Mouse (Mus musculus) CH12.LX (cell line): ENCODE data around the gene Plcg1. TPM values are rescaled to one million over a fixed set of nuclear protein-coding genes. Genes with fewer than 3 reads are reported as not detected.

Experiments
- DNase-seq: peaks from one replicate; pipeline ENCODE4 v3.0.0-alpha.2; 2013; ENCODE audit errors: extremely low read depth
- H3K27ac ChIP-seq: 2 replicates; pipeline ENCODE4 v1.5.1; 2012; ENCODE audit warnings: low read depth, mild to moderate bottlenecking, control low read depth, moderate library complexity; ENCODE audit not compliant: insufficient read depth
- H3K27me3 ChIP-seq: replicated peaks from 2 replicates; pipeline ENCODE3; 2012; ENCODE audit warnings: inconsistent platforms
- H3K36me3 ChIP-seq, 2 experiments: replicated peaks in 1 of 2; 2 replicates each; pipeline versions ENCODE3 to v1.6.1; 2012; ENCODE audit warnings: inconsistent platforms in 1 of 2, low read length in 1 of 2, mild to moderate bottlenecking in 1 of 2, mixed read lengths in 1 of 2, moderate library complexity in 1 of 2; ENCODE audit not compliant: control insufficient read depth in 1 of 2, insufficient read depth in 1 of 2
- H3K4me1 ChIP-seq, 2 experiments: 2 replicates each; pipeline ENCODE4 v1.6.1; 2012; ENCODE audit warnings: inconsistent platforms in 1 of 2, moderate library complexity in 1 of 2; ENCODE audit not compliant: insufficient read depth in 2 of 2, control insufficient read depth in 1 of 2
- H3K4me2 ChIP-seq: 2 replicates; pipeline ENCODE4 v1.6.1; 2012; ENCODE audit warnings: low read depth, mild to moderate bottlenecking, control low read depth; ENCODE audit not compliant: poor library complexity, insufficient read depth, severe bottlenecking
- H3K4me3 ChIP-seq, 3 experiments: fragments of 150-350 bp in 1 of 3; sonication (generic) in 1 of 3; replicated peaks in 1 of 3; 2 replicates each; pipeline versions ENCODE3 to v1.5.1; 2011 to 2012; ENCODE audit warnings: low read depth in 2 of 3, low read length in 2 of 3, mild to moderate bottlenecking in 2 of 3, moderate library complexity in 2 of 3, control low read depth in 1 of 3, improper control_type of control experiment in 1 of 3, inconsistent platforms in 1 of 3, mixed read lengths in 1 of 3; ENCODE audit not compliant: poor library complexity in 1 of 3
- H3K79me2 ChIP-seq: replicated peaks from 2 replicates; pipeline ENCODE4 v1.6.1; 2012; ENCODE audit warnings: mild to moderate bottlenecking, moderate library complexity; ENCODE audit not compliant: control insufficient read depth, poor library complexity, insufficient read depth, severe bottlenecking; ENCODE audit errors: extremely low read depth
- H3K9ac ChIP-seq: 2 replicates; pipeline ENCODE4 v1.6.1; 2012; ENCODE audit warnings: low read depth, mild to moderate bottlenecking, control low read depth, moderate library complexity; ENCODE audit not compliant: insufficient read depth
- H3K9me3 ChIP-seq: replicated peaks from 2 replicates; pipeline ENCODE3; 2012; ENCODE audit warnings: low read length, inconsistent platforms, mixed read lengths
- BHLHE40 ChIP-seq: IDR thresholded peaks from 2 replicates; pipeline ENCODE4 v1.6.1; 2011; ENCODE audit warnings: mild to moderate bottlenecking, low read depth, low read length, improper control_type of control experiment
- CHD2 ChIP-seq: IDR thresholded peaks from 2 replicates; pipeline ENCODE4 v1.6.1; 2011; ENCODE audit warnings: low read length, improper control_type of control experiment
- ELF1 ChIP-seq: IDR thresholded peaks from 2 replicates; pipeline ENCODE4 v1.6.1; 2014; ENCODE audit warnings: low read depth, mild to moderate bottlenecking, inconsistent platforms, low read length, improper control_type of control experiment
- EP300 ChIP-seq: IDR thresholded peaks from 2 replicates; pipeline ENCODE4 v1.6.1; 2011; ENCODE audit warnings: low read length, improper control_type of control experiment
- ETS1 ChIP-seq: conservative IDR thresholded peaks from 2 replicates; pipeline ENCODE4 v1.6.1; 2012; ENCODE audit warnings: low read depth, mild to moderate bottlenecking, inconsistent platforms, low read length, improper control_type of control experiment, moderate library complexity
- GABPA ChIP-seq: IDR thresholded peaks from 2 replicates; pipeline ENCODE4 v1.6.1; 2012; ENCODE audit warnings: low read depth, low read length, improper control_type of control experiment, inconsistent platforms; ENCODE audit not compliant: insufficient replicate concordance
- HCFC1 ChIP-seq: IDR thresholded peaks from 2 replicates; pipeline ENCODE4 v1.6.1; 2012; ENCODE audit warnings: low read depth, mild to moderate bottlenecking, inconsistent platforms, low read length, improper control_type of control experiment
- IRF4 ChIP-seq: IDR thresholded peaks from 2 replicates; pipeline ENCODE4 v1.6.1; 2014; ENCODE audit warnings: low read depth, mild to moderate bottlenecking, inconsistent platforms, low read length, improper control_type of control experiment
- JUND ChIP-seq: conservative IDR thresholded peaks from 2 replicates; pipeline ENCODE4 v1.6.1; 2011; ENCODE audit warnings: low read depth, low read length, improper control_type of control experiment
- MAFK ChIP-seq: IDR thresholded peaks from 2 replicates; pipeline ENCODE4 v1.6.1; 2011; ENCODE audit warnings: low read length, improper control_type of control experiment; ENCODE audit not compliant: insufficient replicate concordance
- MAX ChIP-seq: IDR thresholded peaks from 2 replicates; pipeline ENCODE4 v1.6.1; 2011; ENCODE audit warnings: low read length, improper control_type of control experiment
- MAZ ChIP-seq: IDR thresholded peaks from 2 replicates; pipeline ENCODE4 v1.6.1; 2012; ENCODE audit warnings: low read depth, mild to moderate bottlenecking, inconsistent platforms, low read length, improper control_type of control experiment, moderate library complexity
- MEF2A ChIP-seq: IDR thresholded peaks from 2 replicates; pipeline ENCODE4 v1.6.1; 2014; ENCODE audit warnings: low read depth, mild to moderate bottlenecking, inconsistent platforms, low read length, improper control_type of control experiment, borderline replicate concordance
- MXI1 ChIP-seq: IDR thresholded peaks from 2 replicates; pipeline ENCODE4 v1.6.1; 2011; ENCODE audit warnings: mild to moderate bottlenecking, low read depth, low read length, improper control_type of control experiment
- NELFE ChIP-seq: IDR thresholded peaks from 2 replicates; pipeline ENCODE4 v1.6.1; 2011; ENCODE audit warnings: low read depth, low read length, improper control_type of control experiment
- NRF1 ChIP-seq: IDR thresholded peaks from 2 replicates; pipeline ENCODE4 v1.6.1; 2014; ENCODE audit warnings: low read depth, mild to moderate bottlenecking, inconsistent platforms, low read length, improper control_type of control experiment, moderate library complexity
- PAX5 ChIP-seq: IDR thresholded peaks from 2 replicates; pipeline ENCODE4 v1.6.1; 2012; ENCODE audit warnings: low read length, inconsistent platforms, mixed read lengths
- POLR2AphosphoS2 ChIP-seq: IDR thresholded peaks from 2 replicates; pipeline ENCODE4 v1.6.1; 2011; ENCODE audit warnings: low read depth, low read length, improper control_type of control experiment
- RAD21 ChIP-seq: IDR thresholded peaks from 2 replicates; pipeline ENCODE4 v1.6.1; 2011; ENCODE audit warnings: low read depth, mild to moderate bottlenecking, low read length, improper control_type of control experiment, moderate library complexity
- RCOR1 ChIP-seq: conservative IDR thresholded peaks from 2 replicates; pipeline ENCODE4 v1.6.1; 2012; ENCODE audit warnings: low read depth, mild to moderate bottlenecking, inconsistent platforms, low read length, improper control_type of control experiment
- TCF12 ChIP-seq: IDR thresholded peaks from 2 replicates; pipeline ENCODE4 v1.6.1; 2014; ENCODE audit warnings: low read depth, mild to moderate bottlenecking, inconsistent platforms, low read length, improper control_type of control experiment
- UBTF ChIP-seq: IDR thresholded peaks from 2 replicates; pipeline ENCODE4 v1.6.1; 2012; ENCODE audit warnings: low read depth, mild to moderate bottlenecking, inconsistent platforms, low read length, improper control_type of control experiment, moderate library complexity
- USF1 ChIP-seq: IDR thresholded peaks from 2 replicates; pipeline ENCODE4 v1.6.1; 2014; ENCODE audit warnings: low read depth, mild to moderate bottlenecking, inconsistent platforms, low read length, improper control_type of control experiment
- USF2 ChIP-seq: conservative IDR thresholded peaks from 2 replicates; pipeline ENCODE4 v1.6.1; 2011; ENCODE audit warnings: low read depth, low read length, improper control_type of control experiment
- ZC3H11A ChIP-seq: IDR thresholded peaks from 2 replicates; pipeline ENCODE4 v1.6.1; 2012; ENCODE audit warnings: low read depth, mild to moderate bottlenecking, inconsistent platforms, low read length, improper control_type of control experiment
- ZKSCAN1 ChIP-seq: IDR thresholded peaks from 2 replicates; pipeline ENCODE4 v1.6.1; 2012; ENCODE audit warnings: low read depth, inconsistent platforms, low read length, improper control_type of control experiment, borderline replicate concordance
- ZNF384 ChIP-seq: IDR thresholded peaks from 2 replicates; pipeline ENCODE4 v1.6.1; 2012; ENCODE audit warnings: low read depth, low read length, improper control_type of control experiment, inconsistent platforms
- dilution Hi-C: fragments of 300-500 bp; cut with MboI; formaldehyde crosslinking; loops from 2 replicates; pipeline ENCODE4 v1.14.3; 2020; ENCODE audit warnings: low sequenced_read_pairs; ENCODE audit not compliant: extremely low pct_unique_long_range_greater_than_20kb, extremely low pct_ligation_motif_present
- in situ Hi-C: fragments of 300-500 bp; cut with MboI; formaldehyde crosslinking; loops from 3 replicates; pipeline ENCODE4 v1.14.3; 2019; ENCODE audit warnings: low sequenced_read_pairs, low pct_ligation_motif_present, low pct_unique_long_range_greater_than_20kb, mixed read lengths
- polyA plus RNA-seq: library from polyadenylated mRNA; unstranded; fragments of >175 nt; gene quantifications from 2 replicates; pipeline ENCODE4 v1.2.1, GENCODE M21; 2012; ENCODE audit warnings: low read depth; ENCODE audit not compliant: insufficient read length
- total RNA-seq, 2 experiments: library from RNA; depleted of rRNA; stranded (reverse); fragments of 300-350 nt in 1 of 2; fragments of >200 nt in 1 of 2; gene quantifications; 2 replicates each; pipeline ENCODE4 v1.2.3; 2012 to 2014

Plcg1 gene
- total and polyA plus RNA-seq, 3 experiments = 15.5 to 28.1 (median 17.6) TPM

GRCm38 (mm10) chr2:160764386-160764785, 33.3 kb downstream of the Plcg1 start (continued):
- no peak for TF ChIP-seq PAX5
- TF ChIP-seq ZC3H11A = no peak
- no peak for TF ChIP-seq NRF1

- no peaks in the 10 kb centered on the region for H3K9me3 ChIP-seq
- no peak overlapping the region for H3K9ac ChIP-seq
- no peak for DNase-seq
- dilution Hi-C loops = no loop called here
- in situ Hi-C loops = no loop called here
- H3K4me3 ChIP-seq = no peak overlapping the region
- TF ChIP-seq MEF2A = no peak
- no peak for TF ChIP-seq MAZ
- TF ChIP-seq MAFK = no peak
- TF ChIP-seq ZNF384 = no peak
- TF ChIP-seq EP300 = no peak
- TF ChIP-seq ETS1 = no peak
- TF ChIP-seq NELFE = no peak
- no peak for TF ChIP-seq TCF12
- TF ChIP-seq RCOR1 = no peak
- TF ChIP-seq ZC3H11A = no peak
- TF ChIP-seq MAX = no peak
- TF ChIP-seq ZKSCAN1 = no peak
- TF ChIP-seq CHD2 = no peak
- TF ChIP-seq USF2 = no peak
- TF ChIP-seq RAD21 = no peak
- no peak overlapping the region for H3K4me2 ChIP-seq
- H3K4me1 ChIP-seq = peaks cover 0 to 20% of the 10 kb centered on the region in 2 experiments; a peak in 2 of 4 replicates
- no peaks in the 10 kb centered on the region for H3K79me2 ChIP-seq
- no peak overlapping the region for H3K27ac ChIP-seq
- H3K27me3 ChIP-seq = no peaks in the 10 kb centered on the region
- peaks cover 15 to 66% of the 10 kb centered on the region in 2 experiments for H3K36me3 ChIP-seq
These were observed 34.0 kb downstream of the Plcg1 start for GRCm38 (mm10) chr2:160765096-160765495.

DNA sequence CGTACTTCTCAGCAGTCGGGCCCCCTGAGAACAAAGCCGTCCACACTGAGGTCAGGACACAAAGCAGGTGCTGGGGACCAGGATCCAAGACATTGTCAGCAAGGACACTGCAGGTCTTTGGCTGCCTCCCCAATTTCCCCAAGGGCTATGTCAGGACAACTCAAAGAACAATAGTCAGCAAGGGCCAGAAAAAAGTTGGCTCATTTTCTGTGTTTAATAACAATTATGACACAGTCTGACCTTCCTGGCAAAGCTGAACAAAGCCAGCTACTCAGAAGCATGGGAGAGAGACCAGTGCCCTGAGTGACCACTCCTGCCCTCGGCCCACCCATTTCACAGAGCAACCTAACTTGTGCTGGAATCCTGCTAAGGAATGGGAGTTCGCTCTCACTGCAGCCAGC, 35.3 kb downstream of the Plcg1 start:
- Histone ChIP-seq H3K79me2 (no peaks in the 10 kb centered on the region), H3K4me1 (peaks cover 0 to 20% of the 10 kb centered on the region in 2 experiments; a peak in 2 of 4 replicates), H3K36me3 (peaks cover 10 to 59% of the 10 kb centered on the region in 2 experiments)
- TF ChIP-seq JUND (no peak), BHLHE40 (no peak), GABPA (no peak), MXI1 (no peak), USF1 (no peak), ZNF384 (no peak), MAX (no peak), IRF4 (no peak), HCFC1 (no peak), POLR2AphosphoS2 (no peak), RCOR1 (no peak), UBTF (no peak), ELF1 (no peak), PAX5 (no peak)
- TF ChIP-seq, all 38 proteins: peak for 0
- Histone ChIP-seq H3K4me2 (no peak overlapping the region), H3K27ac (no peak overlapping the region), H3K27me3 (no peaks in the 10 kb centered on the region), H3K9ac (no peak overlapping the region), H3K9me3 (no peaks in the 10 kb centered on the region), H3K4me3 (no peak overlapping the region)
- no peak for DNase-seq
- dilution Hi-C loops (no loop called here), in situ Hi-C loops (no loop called here)
